Mouse (Mus musculus): ENCODE measurements around the gene Rcsd1. TPM values are rescaled to one million over a fixed set of nuclear protein-coding genes. Genes with fewer than 3 reads are reported as not detected.

Gene Rcsd1
- polyA plus RNA-seq, 1 experiment from 2014 or later = 15.0 TPM

GRCm38 (mm10) chr1:165635055-165635897 lies 74.3 kb downstream of the Rcsd1 start:
- Histone ChIP-seq H3K9me3 (ENCODE audit: low read length) (no peaks in the 10 kb centered on the region), H3K4me1 (ENCODE audit: insufficient read depth) (peaks cover 18% of the 10 kb centered on the region), H3K4me3 (ENCODE audit: low read depth, low read length) (peak overlapping the region; percentile 82), H3K4me2 (ENCODE audit: low read depth, low read length) (peak overlapping the region; percentile 96), H3K36me3 (replicated peaks; ENCODE audit: insufficient read depth, low read length) (no peaks in the 10 kb centered on the region), H3K27me3 (ENCODE audit: insufficient read depth, low read length) (no peaks in the 10 kb centered on the region), H3K27ac (ENCODE audit: low read depth) (peak overlapping the region; percentile 78), H3K9ac (replicated peaks) (peak overlapping the region; percentile 54)
- DNase-seq = no peak
- no peak for TF ChIP-seq EP300 (IDR thresholded peaks at IDR 0.05; ENCODE audit: low read depth)
- TF ChIP-seq CTCF (IDR thresholded peaks at IDR 0.05; ENCODE audit: low read depth) = no peak
- 45% methylated on average over 17 of the region's 17 CpGs for WGBS (ENCODE audit: insufficient replicate concordance)
- no peak for ATAC-seq

- under 1% methylated on average over 55 of the region's 73 CpGs for WGBS (ENCODE audit: insufficient replicate concordance)
- TF ChIP-seq EP300 (IDR thresholded peaks at IDR 0.05; ENCODE audit: low read depth) = no peak
- TF ChIP-seq CTCF (IDR thresholded peaks at IDR 0.05; ENCODE audit: low read depth) = no peak
- peak within 1 kb of the TSS; percentile 82 for H3K4me3 ChIP-seq (ENCODE audit: low read depth, low read length)
- peaks cover 23% of the 10 kb centered on the region for H3K4me1 ChIP-seq (ENCODE audit: insufficient read depth)
- H3K36me3 ChIP-seq (replicated peaks; ENCODE audit: insufficient read depth, low read length) = no peaks in the 10 kb centered on the region
- H3K9me3 ChIP-seq (ENCODE audit: low read length) = no peaks in the 10 kb centered on the region
- no peaks in the 10 kb centered on the region for H3K27me3 ChIP-seq (ENCODE audit: insufficient read depth, low read length)
- peak within 1 kb of the TSS; percentile 96 for H3K4me2 ChIP-seq (ENCODE audit: low read depth, low read length)
- H3K27ac ChIP-seq (ENCODE audit: low read depth) = peak within 1 kb of the TSS; percentile 91
- peak; percentile 98 for DNase-seq
- H3K9ac ChIP-seq (replicated peaks) = peak within 1 kb of the TSS; percentile 82
- peak; percentile 99 for ATAC-seq
Observed at GRCm38 (mm10) chr1:165634151-165634884, 75.2 kb downstream of the Rcsd1 start, which contains the start of gene Mpzl1. Mpzl1 (minus strand) TSS chr1:165634538.

- Histone ChIP-seq H3K9ac (replicated peaks) (peak overlapping the region; percentile 82), H3K9me3 (ENCODE audit: low read length) (no peaks in the 10 kb centered on the region), H3K4me2 (ENCODE audit: low read depth, low read length) (peak overlapping the region; percentile 96), H3K27ac (ENCODE audit: low read depth) (no peak overlapping the region), H3K4me3 (ENCODE audit: low read depth, low read length) (peak overlapping the region; percentile 82), H3K27me3 (ENCODE audit: insufficient read depth, low read length) (no peaks in the 10 kb centered on the region), H3K4me1 (ENCODE audit: insufficient read depth) (peaks cover 27% of the 10 kb centered on the region), H3K36me3 (replicated peaks; ENCODE audit: insufficient read depth, low read length) (no peaks in the 10 kb centered on the region)
- DNase-seq = no peak
- TF ChIP-seq CTCF (IDR thresholded peaks at IDR 0.05; ENCODE audit: low read depth) (no peak), EP300 (IDR thresholded peaks at IDR 0.05; ENCODE audit: low read depth) (no peak)
- WGBS (ENCODE audit: insufficient replicate concordance) = 25% methylated on average over 12 of the region's 12 CpGs
- no peak for ATAC-seq
Observed at GRCm38 (mm10) chr1:165633345-165633744, 76.2 kb downstream of the Rcsd1 start.

GRCm38 (mm10) chr1:165631136-165631535 lies 78.4 kb downstream of the Rcsd1 start:
- Histone ChIP-seq H3K9ac (replicated peaks) (no peak overlapping the region), H3K4me2 (ENCODE audit: low read depth, low read length) (no peak overlapping the region), H3K27me3 (ENCODE audit: insufficient read depth, low read length) (no peaks in the 10 kb centered on the region), H3K4me1 (ENCODE audit: insufficient read depth) (peaks cover 31% of the 10 kb centered on the region), H3K4me3 (ENCODE audit: low read depth, low read length) (no peak overlapping the region), H3K9me3 (ENCODE audit: low read length) (no peaks in the 10 kb centered on the region), H3K27ac (ENCODE audit: low read depth) (no peak overlapping the region), H3K36me3 (replicated peaks; ENCODE audit: insufficient read depth, low read length) (no peaks in the 10 kb centered on the region)
- no peak for DNase-seq
- TF ChIP-seq CTCF (IDR thresholded peaks at IDR 0.05; ENCODE audit: low read depth) (no peak), EP300 (IDR thresholded peaks at IDR 0.05; ENCODE audit: low read depth) (no peak)
- WGBS (ENCODE audit: insufficient replicate concordance) = 62% methylated on average over 8 of the region's 8 CpGs
- no peak for ATAC-seq

- Histone ChIP-seq H3K4me3 (ENCODE audit: low read depth, low read length) (no peak overlapping the region), H3K4me1 (ENCODE audit: insufficient read depth) (peaks cover 26% of the 10 kb centered on the region), H3K9me3 (ENCODE audit: low read length) (no peaks in the 10 kb centered on the region), H3K9ac (replicated peaks) (no peak overlapping the region), H3K36me3 (replicated peaks; ENCODE audit: insufficient read depth, low read length) (no peaks in the 10 kb centered on the region), H3K27me3 (ENCODE audit: insufficient read depth, low read length) (no peaks in the 10 kb centered on the region), H3K4me2 (ENCODE audit: low read depth, low read length) (no peak overlapping the region), H3K27ac (ENCODE audit: low read depth) (no peak overlapping the region; the same call in 1 of the 2 replicates)
- DNase-seq (no peak), ATAC-seq (no peak)
- no peak for TF ChIP-seq CTCF (IDR thresholded peaks at IDR 0.05; ENCODE audit: low read depth)
- no peak for TF ChIP-seq EP300 (IDR thresholded peaks at IDR 0.05; ENCODE audit: low read depth)
- WGBS (ENCODE audit: insufficient replicate concordance) = 27% methylated on average over 8 of the region's 8 CpGs
Observed at GRCm38 (mm10) chr1:165629975-165630374, 79.6 kb downstream of the Rcsd1 start.

- TF ChIP-seq CTCF (IDR thresholded peaks at IDR 0.05; ENCODE audit: low read depth) = no peak
- TF ChIP-seq EP300 (IDR thresholded peaks at IDR 0.05; ENCODE audit: low read depth) = no peak
- ATAC-seq (peak; percentile 43; the same call in 1 of the 2 replicates), DNase-seq (no peak)
- Histone ChIP-seq H3K4me2 (ENCODE audit: low read depth, low read length) (no peak overlapping the region), H3K27me3 (ENCODE audit: insufficient read depth, low read length) (no peaks in the 10 kb centered on the region), H3K4me1 (ENCODE audit: insufficient read depth) (peaks cover 21% of the 10 kb centered on the region), H3K36me3 (replicated peaks; ENCODE audit: insufficient read depth, low read length) (no peaks in the 10 kb centered on the region), H3K9me3 (ENCODE audit: low read length) (no peaks in the 10 kb centered on the region), H3K9ac (replicated peaks) (no peak overlapping the region), H3K4me3 (ENCODE audit: low read depth, low read length) (no peak overlapping the region), H3K27ac (ENCODE audit: low read depth) (no peak overlapping the region)
- WGBS (ENCODE audit: insufficient replicate concordance) = 40% methylated on average over 1 of the region's 1 CpGs
Observed at GRCm38 (mm10) chr1:165628603-165629002, 81.0 kb downstream of the Rcsd1 start.

Measured in liver, postnatal 0 days (tissue).